Mouse (Mus musculus) CH12.LX (cell line): ENCODE measurements around the gene Cerkl.

ENCODE experiments used
- PAX5 ChIP-seq: IDR thresholded peaks from 2 replicates; pipeline ENCODE4 v1.6.1; 2012; ENCODE audit warnings: low read length, inconsistent platforms, mixed read lengths
- RCOR1 ChIP-seq: conservative IDR thresholded peaks from 2 replicates; pipeline ENCODE4 v1.6.1; 2012; ENCODE audit warnings: low read depth, mild to moderate bottlenecking, inconsistent platforms, low read length, improper control_type of control experiment
- ZNF384 ChIP-seq: IDR thresholded peaks from 2 replicates; pipeline ENCODE4 v1.6.1; 2012; ENCODE audit warnings: low read depth, low read length, improper control_type of control experiment, inconsistent platforms

DNA sequence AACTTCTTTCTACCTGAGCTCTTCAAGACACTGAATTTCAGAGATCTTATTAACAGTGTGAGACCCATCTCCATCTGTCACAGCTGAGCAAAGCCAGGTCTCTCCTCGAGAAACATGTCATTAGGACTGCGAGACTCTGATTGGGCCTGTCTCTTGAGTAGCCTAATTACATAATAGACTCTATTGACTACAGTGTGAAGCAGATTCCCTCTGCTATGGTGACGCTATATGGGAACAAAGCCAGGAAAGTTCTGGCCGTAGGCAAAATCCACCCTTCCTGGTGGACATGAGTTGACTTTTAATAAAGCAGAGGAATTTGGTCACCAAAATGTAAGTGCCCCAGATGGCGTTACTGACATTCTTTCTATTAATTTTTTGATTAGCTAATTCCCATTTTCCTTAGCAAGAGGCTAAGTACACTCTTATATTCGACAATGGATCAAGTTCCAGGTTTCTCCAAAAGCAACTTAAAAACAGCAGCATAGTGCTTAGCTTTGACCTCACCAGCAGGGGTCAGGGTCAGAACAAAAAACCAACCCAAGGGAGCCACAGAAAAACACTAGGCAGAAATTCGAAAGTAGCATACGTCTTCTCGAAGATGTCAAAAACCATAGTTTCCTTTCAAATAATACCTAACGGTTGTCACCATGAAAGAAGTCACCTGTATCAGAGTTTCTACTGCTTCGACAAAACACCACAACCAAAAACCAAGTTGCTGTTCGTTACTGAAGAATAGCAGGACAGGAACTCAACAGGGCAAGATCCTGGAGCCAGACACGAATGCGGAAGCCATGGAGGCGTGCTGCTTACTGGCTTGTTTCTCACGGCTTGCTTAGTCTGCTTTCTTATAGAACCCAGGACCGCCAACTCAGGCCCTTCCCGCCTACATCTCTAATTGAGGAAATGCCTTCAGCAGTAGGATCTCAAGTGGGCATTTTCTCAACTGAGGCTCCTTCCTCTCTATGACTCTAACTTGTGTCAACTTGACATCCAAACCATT lies 88.8 kb downstream of the Cerkl start:
- TF ChIP-seq PAX5 (no peak), ZNF384 (no peak), RCOR1 (no peak)
